Mouse (Mus musculus) testis, adult 2 months (tissue): ENCODE results near the gene Ggt6. TPM values are rescaled to one million over a fixed set of nuclear protein-coding genes. Genes with fewer than 3 reads are reported as not detected.
"Not testable (repeated sequence)": the region's sequence is repeated elsewhere in the genome, so short reads cannot be mapped to it uniquely, and the experiment has no call there.

Experiments used
- H3K27ac ChIP-seq: fragments of 200-500 bp; 2 replicates; pipeline ENCODE4 v1.5.1; 2012; ENCODE audit warnings: low read depth, low read length; ENCODE audit not compliant: control insufficient read depth, insufficient read depth
- H3K27me3 ChIP-seq: fragments of 200-500 bp; 2 replicates; pipeline ENCODE4 v1.6.1; 2012; ENCODE audit warnings: mild to moderate bottlenecking, low read length, moderate library complexity; ENCODE audit not compliant: control insufficient read depth, insufficient read depth
- H3K36me3 ChIP-seq: fragments of 200-500 bp; 2 replicates; pipeline ENCODE4 v1.6.1; 2012; ENCODE audit warnings: mild to moderate bottlenecking, low read length; ENCODE audit not compliant: control insufficient read depth, insufficient read depth
- H3K4me1 ChIP-seq: fragments of 200-500 bp; 2 replicates; pipeline ENCODE4 v1.6.1; 2012; ENCODE audit warnings: low read length; ENCODE audit not compliant: control insufficient read depth, insufficient read depth
- H3K4me3 ChIP-seq: fragments of 200-500 bp; 2 replicates; pipeline ENCODE4 v1.5.1; 2012; ENCODE audit warnings: low read depth, mild to moderate bottlenecking, low read length, moderate library complexity, mixed read lengths; ENCODE audit not compliant: control insufficient read depth
- CTCF ChIP-seq: fragments of 200-500 bp; IDR thresholded peaks from 2 replicates; pipeline ENCODE4 v1.5.1; 2012; ENCODE audit warnings: low read depth, mild to moderate bottlenecking, inconsistent platforms, low read length, moderate library complexity; ENCODE audit not compliant: control insufficient read depth, insufficient read depth, insufficient replicate concordance
- POLR2A ChIP-seq: fragments of 200-500 bp; IDR thresholded peaks from 2 replicates; pipeline ENCODE4 v1.6.1; 2012; ENCODE audit warnings: low read depth, mild to moderate bottlenecking, inconsistent platforms, low read length, moderate library complexity; ENCODE audit not compliant: control insufficient read depth
- polyA plus RNA-seq: library from polyadenylated mRNA; depleted of rRNA; stranded (reverse); fragments of >200 nt; gene quantifications from 2 replicates; pipeline ENCODE4 v1.2.3, GENCODE M21; 2012

Ggt6 gene
- polyA plus RNA-seq, 1 experiment: 0.10 TPM

DNA sequence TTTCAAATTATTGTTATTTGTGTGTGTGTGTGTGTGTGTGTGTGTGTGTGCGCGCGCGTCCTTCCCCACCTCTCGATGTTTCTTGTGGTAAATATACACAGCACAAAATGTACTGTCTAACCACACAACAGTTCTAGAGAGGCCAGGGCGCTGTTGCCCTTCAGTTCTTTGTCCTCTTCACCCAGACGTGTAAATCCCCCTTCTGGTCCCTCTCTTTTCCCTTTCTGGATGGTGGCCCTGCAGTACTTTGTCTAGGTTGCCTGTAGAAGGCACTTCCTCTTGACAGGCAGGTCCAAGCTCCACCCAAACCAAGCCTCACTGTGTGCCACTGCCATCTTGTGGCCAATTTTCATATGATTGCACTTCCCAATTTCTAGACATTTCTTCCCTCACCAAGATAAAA is 6.0 kb upstream of the Ggt6 start:
- Histone ChIP-seq H3K4me3 (no peak overlapping the region), H3K27me3 (no peaks in the 10 kb centered on the region), H3K27ac (no peak overlapping the region), H3K4me1 (no peaks in the 10 kb centered on the region), H3K36me3 (no peaks in the 10 kb centered on the region)
- TF ChIP-seq POLR2A: no peak
- peak; percentile 65; the same call in 1 of the 2 replicates for TF ChIP-seq CTCF

DNA sequence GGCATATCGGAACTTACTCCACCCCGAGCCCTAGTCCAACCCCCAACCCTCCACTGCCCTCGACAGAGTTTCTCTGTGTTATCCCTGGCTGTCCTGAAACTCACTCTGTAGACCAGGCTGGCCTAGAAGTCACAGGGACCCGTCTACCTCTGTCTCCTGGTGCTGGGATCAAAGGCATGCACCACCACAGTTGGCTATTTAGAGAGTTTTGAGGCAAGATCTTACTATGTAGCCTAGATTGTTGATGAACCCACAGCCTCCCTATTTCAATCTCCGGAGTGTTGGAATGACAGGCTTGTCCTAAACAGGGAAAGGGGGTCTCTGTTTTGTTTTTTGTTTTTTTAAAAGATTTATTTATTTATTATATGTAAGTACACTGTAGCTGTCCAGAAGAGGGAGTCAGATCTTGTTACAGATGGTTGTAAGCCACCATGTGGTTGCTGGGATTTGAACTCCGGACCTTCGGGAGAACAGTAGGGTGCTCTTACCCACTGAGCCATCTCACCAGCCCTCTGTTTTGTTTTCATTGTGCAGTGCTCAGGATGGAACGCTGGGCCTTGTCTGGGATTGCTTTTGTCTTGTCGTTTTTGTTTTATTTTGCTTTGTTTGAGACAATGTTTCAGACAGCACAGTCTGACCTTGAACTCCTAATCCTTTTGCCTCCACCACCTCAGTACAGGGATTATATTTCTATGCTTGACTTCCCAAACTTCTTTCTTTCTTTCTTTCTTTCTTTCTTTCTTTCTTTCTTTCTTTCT is 4.8 kb upstream of the Ggt6 start:
- not testable (repeated sequence) for H3K27me3 ChIP-seq, H3K4me1 ChIP-seq

DNA sequence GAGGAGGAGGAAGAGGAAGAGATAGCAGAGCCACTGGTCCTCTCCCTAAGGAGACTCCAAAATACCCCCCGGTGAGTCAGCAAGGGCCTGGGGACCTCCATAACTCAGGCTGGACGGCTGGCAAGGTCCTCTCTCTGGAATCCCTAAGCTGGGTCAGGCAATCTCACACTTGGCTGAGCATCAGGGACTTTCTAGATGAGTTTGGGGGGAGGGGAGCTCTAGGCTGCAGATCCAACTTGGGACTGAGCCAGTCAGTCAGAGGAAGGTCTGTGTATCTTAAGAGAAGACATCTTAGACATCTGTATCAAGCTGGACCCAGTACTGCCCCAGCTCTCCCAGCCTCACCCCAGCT is 344 bp downstream of the Ggt6 start:
- Histone ChIP-seq H3K27ac (no peak overlapping the region), H3K4me3 (no peak overlapping the region), H3K27me3 (no peaks in the 10 kb centered on the region), H3K36me3 (no peaks in the 10 kb centered on the region), H3K4me1 (no peaks in the 10 kb centered on the region)
- TF ChIP-seq CTCF: no peak
- TF ChIP-seq POLR2A: no peak

More for the DNA sequence above, 4.8 kb upstream of the Ggt6 start:
- H3K36me3 ChIP-seq, H3K27ac ChIP-seq, H3K4me3 ChIP-seq: not testable (repeated sequence)

DNA sequence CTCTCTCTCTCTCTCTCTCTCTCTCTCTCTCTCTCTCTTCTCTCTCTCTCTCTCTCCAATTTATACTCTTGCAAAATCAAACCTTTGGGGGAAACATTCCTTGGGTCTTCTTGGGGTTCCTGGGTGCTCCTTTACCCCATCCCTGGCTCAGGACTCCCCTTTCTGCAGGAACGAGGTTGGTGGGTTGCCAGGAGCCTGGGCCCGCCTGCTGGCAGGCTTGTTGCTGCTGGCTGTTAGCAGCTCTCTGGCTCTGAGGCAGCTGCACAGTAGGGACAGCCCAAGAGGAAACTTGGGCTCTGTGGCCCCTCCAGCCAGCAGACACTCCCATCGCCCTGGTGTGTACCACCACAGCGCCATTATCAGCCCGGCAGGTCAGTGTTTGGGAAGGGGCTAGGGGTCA is 945 bp downstream of the Ggt6 start:
- Histone ChIP-seq H3K4me1 (no peaks in the 10 kb centered on the region), H3K27ac (no peak overlapping the region), H3K4me3 (no peak overlapping the region), H3K36me3 (no peaks in the 10 kb centered on the region), H3K27me3 (no peaks in the 10 kb centered on the region)
- TF ChIP-seq POLR2A (no peak), CTCF (no peak)

DNA sequence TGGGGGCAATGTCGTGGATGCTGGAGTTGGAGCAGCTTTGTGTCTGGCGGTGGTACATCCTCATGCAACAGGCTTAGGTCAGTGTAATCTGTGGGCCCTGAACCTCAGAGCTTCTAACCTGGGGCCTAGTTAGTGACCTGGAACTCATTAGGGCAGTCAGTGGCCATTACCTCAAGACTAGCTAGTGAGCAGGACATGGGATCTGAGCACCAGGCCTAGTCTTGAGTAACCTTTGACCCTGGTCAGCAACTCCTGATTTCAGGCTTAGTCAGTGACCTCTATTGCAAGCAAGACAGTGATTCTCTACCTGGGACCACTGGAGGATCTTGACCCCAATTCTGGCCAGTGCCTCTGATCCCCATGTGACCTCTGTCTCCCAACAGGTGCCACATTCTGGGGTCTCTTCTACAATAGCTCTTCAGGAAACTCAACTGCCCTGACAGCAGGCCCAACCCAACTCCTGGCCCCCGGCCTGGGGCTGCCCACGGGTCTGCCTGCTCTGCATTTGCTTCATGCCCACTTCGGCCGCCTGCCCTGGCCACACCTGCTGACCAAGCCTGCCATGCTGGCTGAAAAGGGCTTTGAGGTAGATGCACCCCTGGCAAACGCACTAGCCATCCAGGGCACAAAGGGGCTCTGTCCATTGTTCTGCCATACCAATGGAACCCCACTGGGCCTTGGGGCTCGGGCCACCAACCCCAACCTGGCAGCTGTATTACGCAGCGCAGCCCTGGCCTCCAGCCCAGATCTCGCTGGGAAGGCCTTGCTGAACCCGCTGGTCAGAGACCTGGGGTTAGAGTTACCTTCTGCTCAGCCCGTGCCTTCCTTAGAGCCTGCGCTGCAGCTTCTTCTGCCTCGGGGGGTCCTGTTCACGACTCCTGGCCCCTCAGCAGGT is 1.7 kb downstream of the Ggt6 start:
- H3K27me3 ChIP-seq: no peaks in the 10 kb centered on the region
- no peaks in the 10 kb centered on the region for H3K36me3 ChIP-seq
- H3K27ac ChIP-seq: no peak overlapping the region
- H3K4me1 ChIP-seq: peaks cover 3% of the 10 kb centered on the region
- no peak overlapping the region for H3K4me3 ChIP-seq
- TF ChIP-seq POLR2A (no peak), CTCF (no peak)

DNA sequence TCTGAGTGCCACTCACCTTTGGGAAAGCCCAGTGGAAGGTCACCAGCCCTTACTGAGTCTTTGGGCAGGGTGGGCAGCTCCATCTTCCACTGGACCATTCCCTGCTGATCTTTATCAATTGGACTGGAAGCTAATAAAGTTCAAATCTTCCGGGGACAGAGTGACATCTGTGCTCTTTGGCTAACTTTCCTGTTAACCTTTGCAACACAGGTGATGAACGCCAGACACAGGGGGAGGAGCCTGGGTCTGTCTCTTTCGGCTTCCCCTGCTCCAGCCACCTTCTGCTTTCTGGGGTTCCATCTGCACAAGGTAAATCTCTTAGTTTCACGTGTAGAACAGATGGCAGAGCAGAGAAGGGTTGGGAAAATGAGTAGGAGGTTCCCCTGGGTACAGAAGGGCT is 3.1 kb downstream of the Ggt6 start:
- Histone ChIP-seq H3K4me3 (no peak overlapping the region), H3K27me3 (no peaks in the 10 kb centered on the region), H3K27ac (no peak overlapping the region), H3K4me1 (peaks cover 3% of the 10 kb centered on the region), H3K36me3 (no peaks in the 10 kb centered on the region)
- TF ChIP-seq POLR2A (no peak), CTCF (no peak)

DNA sequence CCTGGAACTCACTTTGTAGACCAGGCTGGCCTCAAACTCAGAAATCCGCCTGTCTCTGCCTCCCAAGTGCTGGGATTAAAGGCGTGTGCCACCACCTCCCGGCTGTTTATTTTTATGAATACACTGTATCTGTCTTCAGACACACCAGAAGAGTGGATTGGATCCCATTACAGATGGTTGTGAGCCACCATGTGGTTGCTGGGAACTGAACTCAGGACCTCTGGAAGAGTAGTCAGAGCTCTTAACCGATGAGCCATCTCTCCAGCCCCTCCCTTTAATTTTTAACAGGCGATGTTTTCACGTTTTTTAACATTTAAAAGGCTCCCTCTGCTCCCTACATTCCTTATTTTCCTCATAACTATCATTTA is 5.3 kb downstream of the Ggt6 start:
- H3K27ac ChIP-seq, H3K4me1 ChIP-seq, H3K27me3 ChIP-seq, H3K36me3 ChIP-seq: not testable (repeated sequence)
- peak overlapping the region; percentile 90; the same call in 1 of the 2 replicates for H3K4me3 ChIP-seq
